Mouse (Mus musculus) myocyte (in vitro differentiated cells): ENCODE results near the gene Olfr1042. TPM values are rescaled to one million over a fixed set of nuclear protein-coding genes. Genes with fewer than 3 reads are reported as not detected.

ENCODE experiments used
- H3K27me3 ChIP-seq: one replicate; pipeline ENCODE4 v1.6.1; 2011; ENCODE audit not compliant: control insufficient read depth, insufficient read depth, insufficient read length
- H3K36me3 ChIP-seq: one replicate; pipeline ENCODE4 v1.6.1; 2011; ENCODE audit not compliant: control insufficient read depth, insufficient read depth
- H3K4me2 ChIP-seq: one replicate; pipeline ENCODE4 v1.6.1; 2011; ENCODE audit warnings: low read depth, control low read depth
- H3K4me3 ChIP-seq: one replicate; pipeline ENCODE4 v1.5.1; 2011; ENCODE audit warnings: mild to moderate bottlenecking, control low read depth, moderate library complexity
- H3K79me2 ChIP-seq: one replicate; pipeline ENCODE4 v1.6.1; 2011; ENCODE audit not compliant: control insufficient read depth, insufficient read depth
- H3ac ChIP-seq: one replicate; pipeline ENCODE4 v1.6.1; 2011; ENCODE audit not compliant: control insufficient read depth, insufficient read length
- CEBPB ChIP-seq: IDR thresholded peaks from 2 replicates; pipeline ENCODE4 v1.6.1; 2011; ENCODE audit warnings: mild to moderate bottlenecking, moderate library complexity; ENCODE audit not compliant: poor library complexity, insufficient read depth, severe bottlenecking
- E2F4 ChIP-seq: IDR thresholded peaks from one replicate; pipeline ENCODE4 v1.6.1; 2011; ENCODE audit warnings: mild to moderate bottlenecking, control low read depth, moderate library complexity; ENCODE audit not compliant: insufficient read depth
- MAX ChIP-seq: IDR thresholded peaks from one replicate; pipeline ENCODE4 v1.6.1; 2011; ENCODE audit warnings: low read depth, mild to moderate bottlenecking, control low read depth
- MYOD1 ChIP-seq, 3 experiments: IDR thresholded peaks; one replicate each; pipeline ENCODE4 v1.6.1; 2011; ENCODE audit warnings: control low read depth in 2 of 3, low read depth in 2 of 3, mild to moderate bottlenecking in 2 of 3, moderate library complexity in 1 of 3; ENCODE audit not compliant: insufficient read length in 2 of 3, control insufficient read depth in 1 of 3
- MYOG ChIP-seq, 3 experiments: IDR thresholded peaks; one replicate each; pipeline ENCODE4 v1.6.1; 2011; ENCODE audit warnings: control low read depth in 2 of 3, low read depth in 2 of 3, mild to moderate bottlenecking in 2 of 3; ENCODE audit not compliant: insufficient read length in 2 of 3, control insufficient read depth in 1 of 3, insufficient read depth in 1 of 3
- POLR2A ChIP-seq: IDR thresholded peaks from one replicate; pipeline ENCODE4 v1.6.1; 2011; ENCODE audit warnings: low read depth, mild to moderate bottlenecking, control low read depth, moderate library complexity; ENCODE audit not compliant: insufficient read length
- POLR2AphosphoS2 ChIP-seq: IDR thresholded peaks from one replicate; pipeline ENCODE4 v1.6.1; 2011; ENCODE audit warnings: low read depth, control low read depth; ENCODE audit not compliant: insufficient read length
- REST ChIP-seq: IDR thresholded peaks from one replicate; pipeline ENCODE4 v1.6.1; 2011; ENCODE audit warnings: mild to moderate bottlenecking, control low read depth, moderate library complexity; ENCODE audit not compliant: insufficient read depth, insufficient read length
- SRF ChIP-seq: IDR thresholded peaks from one replicate; pipeline ENCODE4 v1.6.1; 2011; ENCODE audit warnings: low read depth; ENCODE audit not compliant: control insufficient read depth, insufficient read length
- TCF12 ChIP-seq: IDR thresholded peaks from one replicate; pipeline ENCODE4 v1.6.1; 2011; ENCODE audit warnings: mild to moderate bottlenecking, control low read depth; ENCODE audit not compliant: poor library complexity, insufficient read depth, severe bottlenecking
- TCF3 ChIP-seq: IDR thresholded peaks from one replicate; pipeline ENCODE4 v1.6.1; 2011; ENCODE audit warnings: low read depth, control low read depth; ENCODE audit not compliant: insufficient read length
- USF1 ChIP-seq: IDR thresholded peaks from one replicate; pipeline ENCODE4 v1.6.1; 2011; ENCODE audit warnings: low read depth, mild to moderate bottlenecking, control low read depth, moderate library complexity
- polyA plus RNA-seq: library from polyadenylated mRNA; unstranded; fragments of >200 nt; fragmentation: generic; extraction: Trizol; gene quantifications from one replicate; pipeline ENCODE4 v1.2.1, GENCODE M21; 2012; ENCODE audit warnings: missing spikeins

Olfr1042 gene
- not detected for polyA plus RNA-seq

DNA sequence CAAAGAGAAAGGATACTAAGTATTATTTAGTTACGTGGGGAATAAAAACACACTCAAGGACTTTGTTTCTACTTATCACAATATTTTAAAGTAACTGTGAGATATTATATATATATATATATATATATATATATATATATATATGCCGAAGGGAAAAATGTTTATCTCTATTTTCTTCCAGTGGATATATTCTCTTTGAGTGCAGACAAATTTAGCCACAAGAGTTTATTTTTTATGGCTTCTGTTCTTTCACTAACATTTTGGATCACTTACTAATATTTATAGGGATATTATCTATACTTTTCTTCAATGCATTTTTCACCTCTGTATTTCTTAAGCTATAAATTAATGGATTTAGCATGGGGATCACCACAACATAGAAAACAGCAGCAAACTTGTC is at the start of gene Olfr1042:
Gene Olfr1042 (minus strand): TSS at position 101 of the 400 bp plus-strand sequence.
- TF ChIP-seq CEBPB: no peak
- no peak for TF ChIP-seq MYOD1 (IDR thresholded peaks at IDR 0.05; ENCODE audit: control insufficient read depth in 1 of 3, insufficient read length in 2 of 3, low read depth in 2 of 3)
- no peak for TF ChIP-seq E2F4
- TF ChIP-seq MYOG (IDR thresholded peaks at IDR 0.05; ENCODE audit: control insufficient read depth in 1 of 3, insufficient read depth in 1 of 3, insufficient read length in 2 of 3, low read depth in 2 of 3): no peak
- no peak for TF ChIP-seq MAX
- no peak for TF ChIP-seq USF1
- no peak for TF ChIP-seq POLR2A
- no peak for TF ChIP-seq TCF12
- no peak for TF ChIP-seq REST
- TF ChIP-seq TCF3: no peak
- no peak for TF ChIP-seq SRF
- no peak for TF ChIP-seq POLR2AphosphoS2
- H3K4me3 ChIP-seq: no peak within 1 kb of the TSS

GRCm38 (mm10) chr2:86202909-86203308 is 41.3 kb upstream of the Olfr1042 start, which contains the start of gene Olfr1045:
TSS of gene Olfr1045 (minus strand) at chr2:86203009.
- H3K36me3 ChIP-seq: no peaks in the 10 kb centered on the region
- no peak within 1 kb of the TSS for H3K4me3 ChIP-seq
- no peaks in the 10 kb centered on the region for H3K27me3 ChIP-seq
- no peak within 1 kb of the TSS for H3ac ChIP-seq
- TF ChIP-seq CEBPB (no peak), E2F4 (no peak), MYOD1 (IDR thresholded peaks at IDR 0.05; ENCODE audit: control insufficient read depth in 1 of 3, insufficient read length in 2 of 3, low read depth in 2 of 3) (no peak), TCF12 (no peak), POLR2AphosphoS2 (no peak), MYOG (IDR thresholded peaks at IDR 0.05; ENCODE audit: control insufficient read depth in 1 of 3, insufficient read depth in 1 of 3, insufficient read length in 2 of 3, low read depth in 2 of 3) (no peak), TCF3 (no peak), SRF (no peak), USF1 (no peak), POLR2A (no peak), MAX (no peak)
- no peaks in the 10 kb centered on the region for H3K79me2 ChIP-seq
- H3K4me2 ChIP-seq: no peak within 1 kb of the TSS

More for the DNA sequence above, at the start of gene Olfr1042:
- Histone ChIP-seq H3K4me2 (no peak within 1 kb of the TSS), H3K79me2 (no peaks in the 10 kb centered on the region), H3K27me3 (no peaks in the 10 kb centered on the region), H3K36me3 (no peaks in the 10 kb centered on the region), H3ac (no peak within 1 kb of the TSS)

- Histone ChIP-seq H3K36me3 (no peaks in the 10 kb centered on the region), H3ac (no peak overlapping the region), H3K4me3 (no peak overlapping the region), H3K79me2 (no peaks in the 10 kb centered on the region), H3K27me3 (no peaks in the 10 kb centered on the region), H3K4me2 (no peak overlapping the region)
- no peak for TF ChIP-seq SRF
- TF ChIP-seq MAX: no peak
- no peak for TF ChIP-seq MYOD1 (IDR thresholded peaks at IDR 0.05; ENCODE audit: control insufficient read depth in 1 of 3, insufficient read length in 2 of 3, low read depth in 2 of 3)
- no peak for TF ChIP-seq MYOG (IDR thresholded peaks at IDR 0.05; ENCODE audit: control insufficient read depth in 1 of 3, insufficient read depth in 1 of 3, insufficient read length in 2 of 3, low read depth in 2 of 3)
- TF ChIP-seq CEBPB: no peak
- no peak for TF ChIP-seq TCF12
- no peak for TF ChIP-seq E2F4
- TF ChIP-seq REST: no peak
- TF ChIP-seq POLR2A: no peak
- TF ChIP-seq TCF3: no peak
- TF ChIP-seq POLR2AphosphoS2: no peak
- no peak for TF ChIP-seq USF1
Measured at GRCm38 (mm10) chr2:86195863-86196262, 34.2 kb upstream of the Olfr1042 start.

GRCm38 (mm10) chr2:86185583-86185982 is 23.9 kb upstream of the Olfr1042 start, which contains the start of gene Olfr52:
TSS of gene Olfr52 (minus strand) at chr2:86185683.
- Histone ChIP-seq H3K4me3 (no peak within 1 kb of the TSS), H3K36me3 (no peaks in the 10 kb centered on the region), H3K79me2 (no peaks in the 10 kb centered on the region), H3K4me2 (no peak within 1 kb of the TSS), H3K27me3 (no peaks in the 10 kb centered on the region), H3ac (no peak within 1 kb of the TSS)
- TF ChIP-seq MYOD1 (IDR thresholded peaks at IDR 0.05; ENCODE audit: control insufficient read depth in 1 of 3, insufficient read length in 2 of 3, low read depth in 2 of 3) (no peak), USF1 (no peak), TCF3 (no peak), REST (no peak), SRF (no peak), E2F4 (no peak), TCF12 (no peak), POLR2A (no peak), MYOG (IDR thresholded peaks at IDR 0.05; ENCODE audit: control insufficient read depth in 1 of 3, insufficient read depth in 1 of 3, insufficient read length in 2 of 3, low read depth in 2 of 3) (no peak)
